Comparison of ENCODE assay signal across 9 mouse cellular contexts in the genomic region with DNA sequence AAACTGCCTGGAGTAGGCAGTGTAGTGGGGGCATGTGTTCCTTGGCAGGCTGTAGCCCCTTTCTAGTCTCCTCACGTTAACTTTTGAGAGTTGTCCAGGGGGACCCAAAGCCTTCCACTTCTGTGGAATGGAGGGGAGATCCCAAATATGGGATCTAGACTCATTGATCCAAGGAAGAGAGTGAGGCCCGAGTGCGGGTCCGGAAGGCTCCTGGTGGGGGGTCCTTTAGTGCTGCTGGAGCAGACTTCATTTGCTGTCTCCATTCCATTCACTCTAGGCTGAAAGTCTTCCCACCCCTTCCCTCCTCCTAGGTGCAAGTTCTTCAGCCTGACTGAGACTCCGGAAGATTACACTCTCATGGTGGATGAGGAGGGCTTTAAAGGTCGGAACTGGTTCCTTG. TPM values are rescaled to one million over a fixed set of nuclear protein-coding genes. Genes with fewer than 3 reads are reported as not detected.
DNase-seq lines count a peak whose midpoint lies in the region; ATAC-seq and TF ChIP-seq lines count a peak whose summit lies in the region.
"Had no signal": no experiment of that assay in that cellular context is flagged by ENCODE, and none has a peak within 500 bp of the region (broad histone marks: within the 10 kb centered on the region; RNA-seq: fewer than 3 reads in every experiment).

No protein-coding gene starts in this region.

- TF ChIP-seq RAD21 in MEL (IDR thresholded peaks at IDR 0.05; ENCODE audit: low read depth, low read length): no peak

- H3K4me2 ChIP-seq in heart, embryonic 16.5 days (ENCODE audit: low read depth, low read length): peak overlapping the region; percentile 96
- peak overlapping the region; percentile 91 for H3K4me2 ChIP-seq in hindbrain, embryonic 11.5 days (replicated peaks; ENCODE audit: low read depth, low read length)
- H3K4me2 ChIP-seq in midbrain, embryonic 11.5 days: peak overlapping the region; percentile 68

- peaks cover 9% of the 10 kb centered on the region for H3K36me3 ChIP-seq in heart, embryonic 16.5 days (ENCODE audit: control insufficient read depth, insufficient read depth)
- H3K36me3 ChIP-seq in MEL (ENCODE audit: control insufficient read depth in 1 of 2, insufficient read depth in 2 of 2, low read length in 2 of 2): peaks cover 0 to 12% of the 10 kb centered on the region in 2 experiments; a peak in 2 of 4 replicates
- H3K36me3 ChIP-seq in hindbrain, embryonic 11.5 days (ENCODE audit: control insufficient read depth, insufficient read depth, low read length): no peaks in the 10 kb centered on the region
- H3K36me3 ChIP-seq in midbrain, embryonic 11.5 days (ENCODE audit: control insufficient read depth, insufficient read depth, low read length): peaks cover 4% of the 10 kb centered on the region; the same call in 1 of the 2 replicates

- DNase-seq in heart, postnatal 4 days: no peak
- peak; percentile 20 for DNase-seq in MEL (ENCODE audit: low read depth, low spot score)
- DNase-seq in hindbrain, embryonic 11.5 days (ENCODE audit: low spot score): no peak
- DNase-seq in midbrain, embryonic 11.5 days (ENCODE audit: low spot score, missing footprints): peak; percentile 90
- no peak for DNase-seq in left cerebral cortex, postnatal 14 days (ENCODE audit: low spot score in 2 of 2)

- intact Hi-C loops in left cerebral cortex, postnatal 14 days (cut with DNase I): loop anchor here (1.0 kb wide), 1 partner anchor 83 kb away; a partner anchor contains a TSS

- peak overlapping the region; percentile 62 for H3K27ac ChIP-seq in heart, embryonic 16.5 days (ENCODE audit: low read length)
- no peak overlapping the region for H3K27ac ChIP-seq in MEL (ENCODE audit: control insufficient read depth, low read depth, low read length)
- H3K27ac ChIP-seq in hindbrain, embryonic 11.5 days (ENCODE audit: low read depth, low read length): no peak overlapping the region
- no peak overlapping the region for H3K27ac ChIP-seq in midbrain, embryonic 11.5 days (ENCODE audit: low read depth, low read length)

- H3K79me2 ChIP-seq in MEL (ENCODE audit: control insufficient read depth, insufficient read depth, low read length, poor library complexity): no peaks in the 10 kb centered on the region; the same call in 1 of the 2 replicates

- no peak for ATAC-seq in heart, embryonic 16.5 days (replicated peaks; ENCODE audit: extremely low read depth, insufficient read depth, low FRiP score)
- no peak for ATAC-seq in hindbrain, embryonic 11.5 days (ENCODE audit: low FRiP score)
- no peak for ATAC-seq in midbrain, embryonic 11.5 days (ENCODE audit: low FRiP score)
- ATAC-seq in megakaryocyte progenitor cell, adult 5-6 weeks (replicated peaks; ENCODE audit: poor library complexity): no peak
- ATAC-seq in megakaryocyte-erythroid progenitor cell, adult 5-6 weeks (replicated peaks; ENCODE audit: low FRiP score, low TSS enrichment, poor library complexity, severe bottlenecking): no peak

- H3K9ac ChIP-seq in heart, embryonic 16.5 days (ENCODE audit: low read length): peak overlapping the region; percentile 77
- H3K9ac ChIP-seq in MEL (ENCODE audit: control insufficient read depth, low read depth, low read length, poor library complexity, severe bottlenecking): peak overlapping the region; percentile 61
- H3K9ac ChIP-seq in hindbrain, embryonic 11.5 days (ENCODE audit: low read depth, low read length): no peak overlapping the region
- H3K9ac ChIP-seq in midbrain, embryonic 11.5 days (ENCODE audit: low read length): peak overlapping the region; percentile 35; the same call in 1 of the 2 replicates

- TF ChIP-seq POLR2A in MEL (IDR thresholded peaks at IDR 0.05; ENCODE audit: control insufficient read depth in 1 of 2, insufficient read depth in 1 of 2, low read depth in 1 of 2, low read length in 2 of 2, poor library complexity in 1 of 2): no peak

- H3K27me3 ChIP-seq in heart, embryonic 16.5 days (ENCODE audit: control insufficient read depth, insufficient read depth, low read length): no peaks in the 10 kb centered on the region
- H3K27me3 ChIP-seq in MEL (ENCODE audit: control insufficient read depth in 1 of 2, insufficient read depth in 2 of 2, low read length in 2 of 2): no peaks in the 10 kb centered on the region
- peaks cover 8% of the 10 kb centered on the region for H3K27me3 ChIP-seq in hindbrain, embryonic 11.5 days (ENCODE audit: control insufficient read depth, insufficient read depth, low read length)
- H3K27me3 ChIP-seq in midbrain, embryonic 11.5 days (ENCODE audit: control insufficient read depth, insufficient read depth, low read length): peaks cover 18% of the 10 kb centered on the region
- H3K27me3 ChIP-seq: Patski had no signal

- no peak for TF ChIP-seq EP300 in MEL (IDR thresholded peaks at IDR 0.05; ENCODE audit: low read depth in 1 of 2, low read length in 2 of 2)

- no peaks in the 10 kb centered on the region for H3K9me3 ChIP-seq in heart, embryonic 16.5 days (replicated peaks; ENCODE audit: control insufficient read depth, low read length)
- no peaks in the 10 kb centered on the region for H3K9me3 ChIP-seq in MEL (replicated peaks; ENCODE audit: insufficient read depth, low read length)
- no peaks in the 10 kb centered on the region for H3K9me3 ChIP-seq in hindbrain, embryonic 11.5 days (ENCODE audit: control insufficient read depth, low read length)
- no peaks in the 10 kb centered on the region for H3K9me3 ChIP-seq in midbrain, embryonic 11.5 days (ENCODE audit: control insufficient read depth, low read length)

- H3K4me1 ChIP-seq in heart, embryonic 16.5 days (ENCODE audit: control insufficient read depth, insufficient read depth, low read length): peaks cover 13% of the 10 kb centered on the region
- peaks cover 2 to 20% of the 10 kb centered on the region in 2 experiments; a peak in 3 of 4 replicates for H3K4me1 ChIP-seq in MEL (ENCODE audit: control insufficient read depth in 1 of 2, insufficient read depth in 2 of 2, low read length in 2 of 2)
- peaks cover 2% of the 10 kb centered on the region; the same call in 1 of the 2 replicates for H3K4me1 ChIP-seq in hindbrain, embryonic 11.5 days (replicated peaks; ENCODE audit: control insufficient read depth, insufficient read depth, low read length)
- peaks cover 5% of the 10 kb centered on the region; the same call in 1 of the 2 replicates for H3K4me1 ChIP-seq in midbrain, embryonic 11.5 days (ENCODE audit: control insufficient read depth, insufficient read depth, low read length)

- peak overlapping the region; percentile 67 for H3K4me3 ChIP-seq in heart, embryonic 16.5 days (ENCODE audit: low read length)
- peak overlapping the region; percentile 54 to 68 for H3K4me3 ChIP-seq in MEL (ENCODE audit: control insufficient read depth in 1 of 2, insufficient read depth in 1 of 2, low read depth in 2 of 2, low read length in 2 of 2)
- H3K4me3 ChIP-seq in hindbrain, embryonic 11.5 days (ENCODE audit: low read depth, low read length): peak overlapping the region; percentile 44
- H3K4me3 ChIP-seq in midbrain, embryonic 11.5 days (ENCODE audit: low read depth, low read length): peak overlapping the region; percentile 28

- no peak for TF ChIP-seq CTCF in MEL (IDR thresholded peaks at IDR 0.05 in 2 of 3, conservative IDR thresholded peaks at IDR 0.05 in 1 of 3; ENCODE audit: control insufficient read depth in 1 of 3, insufficient read depth in 1 of 3, low read depth in 2 of 3, low read length in 3 of 3, poor library complexity in 1 of 3, severe bottlenecking in 1 of 3)

- WGBS in heart, embryonic 16.5 days: 16% methylated on average over 6 of the region's 6 CpGs
- WGBS in hindbrain, embryonic 11.5 days: 6% methylated on average over 6 of the region's 6 CpGs
- WGBS in midbrain, embryonic 11.5 days: 3% methylated on average over 6 of the region's 6 CpGs

RNA-seq across cellular contexts. Expression of a gene that starts 0.6 kb away (rescaled TPM):
- 10.0 and 14.0 TPM in 2 replicates for polyA plus RNA-seq in heart, embryonic 16.5 days (2015; fragmentation: Nextera tagmentation; extraction: Ambion mirVana)
- 1 to 10 TPM; 4.7 to 5.1 TPM for total RNA-seq in heart, postnatal 4 days (2021)
- 6.6 and 7.1 TPM in 2 replicates for total RNA-seq in MEL (2012; rRNA removed)
- 10 to 100 TPM in 1 of 2 experiments, not detected in 1; 11.8 TPM for polyA plus RNA-seq in MEL (2012; ENCODE audit: insufficient read depth in 1 of 2, insufficient read length in 2 of 2, low read depth in 1 of 2, low replicate concordance in 2 of 2, missing spikeins in 1 of 2)
- 2.1 and 3.4 TPM in 2 replicates for polyA plus RNA-seq in hindbrain, embryonic 11.5 days (2014; fragmentation: Nextera tagmentation; extraction: Ambion mirVana)
- 2.5 and 2.7 TPM in 2 replicates for polyA plus RNA-seq in midbrain, embryonic 11.5 days (2014; fragmentation: Nextera tagmentation; extraction: Ambion mirVana)
- 0.59 and 0.61 TPM in 2 replicates for total RNA-seq in megakaryocyte progenitor cell, adult 5-6 weeks (2015)
- 0.42 and 0.47 TPM in 2 replicates for total RNA-seq in megakaryocyte progenitor cell, adult 5-6 weeks (2017)
- 1.2 TPM in 1 of 2 replicates, not detected in the other for total RNA-seq in megakaryocyte-erythroid progenitor cell, adult 5-6 weeks (2014; fragmentation: Nextera tagmentation)
- 0.15 TPM in 1 of 2 replicates, not detected in the other for total RNA-seq in megakaryocyte-erythroid progenitor cell, adult 5-6 weeks (2017)
- total RNA-seq in left cerebral cortex, postnatal 14 days (2021): 1 to 10 TPM; 4.3 to 4.9 TPM

RNA-seq across cellular contexts. Expression of a gene that starts 17.6 kb away (rescaled TPM):
- 0.21 and 0.33 TPM in 2 replicates for polyA plus RNA-seq in heart, embryonic 16.5 days (2015; fragmentation: Nextera tagmentation; extraction: Ambion mirVana)
- under 1 TPM in 1 of 2 experiments, not detected in 1; 0.14 TPM for total RNA-seq in heart, postnatal 4 days (2021)
- total RNA-seq in MEL (2012; rRNA removed): 11.2 and 15.4 TPM in 2 replicates
- polyA plus RNA-seq in MEL (2012; ENCODE audit: insufficient read depth in 1 of 2, insufficient read length in 2 of 2, low read depth in 1 of 2, low replicate concordance in 2 of 2, missing spikeins in 1 of 2): 10 to 100 TPM in 1 of 2 experiments, not detected in 1; 10.6 TPM
- not detected in 2 replicates for polyA plus RNA-seq in hindbrain, embryonic 11.5 days (2014; fragmentation: Nextera tagmentation; extraction: Ambion mirVana)
- polyA plus RNA-seq in midbrain, embryonic 11.5 days (2014; fragmentation: Nextera tagmentation; extraction: Ambion mirVana): not detected in 2 replicates
- total RNA-seq in megakaryocyte progenitor cell, adult 5-6 weeks (2015): 11.4 and 20.2 TPM in 2 replicates
- 8.4 and 26.8 TPM in 2 replicates for total RNA-seq in megakaryocyte progenitor cell, adult 5-6 weeks (2017)
- total RNA-seq in megakaryocyte-erythroid progenitor cell, adult 5-6 weeks (2014; fragmentation: Nextera tagmentation): 3.3 and 5.6 TPM in 2 replicates
- 5.3 and 7.2 TPM in 2 replicates for total RNA-seq in megakaryocyte-erythroid progenitor cell, adult 5-6 weeks (2017)
- not detected for total RNA-seq in left cerebral cortex, postnatal 14 days (2021)
- polyA plus RNA-seq: Patski had no signal

RNA-seq across cellular contexts. Expression of a gene that starts 32.0 kb away (rescaled TPM):
- 19.4 and 20.9 TPM in 2 replicates for polyA plus RNA-seq in heart, embryonic 16.5 days (2015; fragmentation: Nextera tagmentation; extraction: Ambion mirVana)
- 10 to 100 TPM; 10.9 to 11.8 TPM for total RNA-seq in heart, postnatal 4 days (2021)
- 26.3 and 27.4 TPM in 2 replicates for total RNA-seq in MEL (2012; rRNA removed)
- 10 to 100 TPM in 1 of 2 experiments, not detected in 1; 23.0 TPM for polyA plus RNA-seq in MEL (2012; ENCODE audit: insufficient read depth in 1 of 2, insufficient read length in 2 of 2, low read depth in 1 of 2, low replicate concordance in 2 of 2, missing spikeins in 1 of 2)
- 13.8 and 17.6 TPM in 2 replicates for polyA plus RNA-seq in hindbrain, embryonic 11.5 days (2014; fragmentation: Nextera tagmentation; extraction: Ambion mirVana)
- 14.6 and 17.3 TPM in 2 replicates for polyA plus RNA-seq in midbrain, embryonic 11.5 days (2014; fragmentation: Nextera tagmentation; extraction: Ambion mirVana)
- 1.9 and 2.7 TPM in 2 replicates for total RNA-seq in megakaryocyte progenitor cell, adult 5-6 weeks (2015)
- total RNA-seq in megakaryocyte progenitor cell, adult 5-6 weeks (2017): 4.3 and 8.0 TPM in 2 replicates
- total RNA-seq in megakaryocyte-erythroid progenitor cell, adult 5-6 weeks (2014; fragmentation: Nextera tagmentation): 5.9 and 8.0 TPM in 2 replicates
- total RNA-seq in megakaryocyte-erythroid progenitor cell, adult 5-6 weeks (2017): 1.8 and 2.2 TPM in 2 replicates
- 10 to 100 TPM; 32.9 to 33.2 TPM for total RNA-seq in left cerebral cortex, postnatal 14 days (2021)

RNA-seq across cellular contexts. Expression of a gene that starts 38.7 kb away (rescaled TPM):
- polyA plus RNA-seq in heart, embryonic 16.5 days (2015; fragmentation: Nextera tagmentation; extraction: Ambion mirVana): 0.15 and 0.20 TPM in 2 replicates
- 1 to 10 TPM; 1.8 to 2.0 TPM for total RNA-seq in heart, postnatal 4 days (2021)
- 0.10 and 0.27 TPM in 2 replicates for total RNA-seq in MEL (2012; rRNA removed)
- polyA plus RNA-seq in MEL (2012; ENCODE audit: insufficient read depth in 1 of 2, insufficient read length in 2 of 2, low read depth in 1 of 2, low replicate concordance in 2 of 2, missing spikeins in 1 of 2): under 1 TPM in 1 of 2 experiments, not detected in 1; 0.31 TPM
- not detected in 2 replicates for polyA plus RNA-seq in hindbrain, embryonic 11.5 days (2014; fragmentation: Nextera tagmentation; extraction: Ambion mirVana)
- not detected in 2 replicates for polyA plus RNA-seq in midbrain, embryonic 11.5 days (2014; fragmentation: Nextera tagmentation; extraction: Ambion mirVana)
- total RNA-seq in megakaryocyte progenitor cell, adult 5-6 weeks (2015): 0.12 and 1.4 TPM in 2 replicates
- 0.20 and 0.37 TPM in 2 replicates for total RNA-seq in megakaryocyte progenitor cell, adult 5-6 weeks (2017)
- not detected in 2 replicates for total RNA-seq in megakaryocyte-erythroid progenitor cell, adult 5-6 weeks (2014; fragmentation: Nextera tagmentation)
- 0.30 and 0.33 TPM in 2 replicates for total RNA-seq in megakaryocyte-erythroid progenitor cell, adult 5-6 weeks (2017)
- under 1 TPM; 0.15 to 0.59 TPM for total RNA-seq in left cerebral cortex, postnatal 14 days (2021)

RNA-seq across cellular contexts. Expression of a gene that starts 58.5 kb away (rescaled TPM):
- 31.1 and 34.1 TPM in 2 replicates for polyA plus RNA-seq in heart, embryonic 16.5 days (2015; fragmentation: Nextera tagmentation; extraction: Ambion mirVana)
- 10 to 100 TPM; 56.6 to 56.9 TPM for total RNA-seq in heart, postnatal 4 days (2021)
- total RNA-seq in MEL (2012; rRNA removed): 64.9 and 77.0 TPM in 2 replicates
- polyA plus RNA-seq in MEL (2012; ENCODE audit: insufficient read depth in 1 of 2, insufficient read length in 2 of 2, low read depth in 1 of 2, low replicate concordance in 2 of 2, missing spikeins in 1 of 2): 100 to 1,000 TPM in 1 of 2 experiments, 10 to 100 TPM in 1; 32.1 to 101 TPM
- polyA plus RNA-seq in hindbrain, embryonic 11.5 days (2014; fragmentation: Nextera tagmentation; extraction: Ambion mirVana): 80.7 and 81.1 TPM in 2 replicates
- polyA plus RNA-seq in midbrain, embryonic 11.5 days (2014; fragmentation: Nextera tagmentation; extraction: Ambion mirVana): 92.1 and 93.6 TPM in 2 replicates
- 64.8 and 65.7 TPM in 2 replicates for total RNA-seq in megakaryocyte progenitor cell, adult 5-6 weeks (2015)
- 35.3 and 40.0 TPM in 2 replicates for total RNA-seq in megakaryocyte progenitor cell, adult 5-6 weeks (2017)
- 74.9 and 93.2 TPM in 2 replicates for total RNA-seq in megakaryocyte-erythroid progenitor cell, adult 5-6 weeks (2014; fragmentation: Nextera tagmentation)
- 42.5 and 64.9 TPM in 2 replicates for total RNA-seq in megakaryocyte-erythroid progenitor cell, adult 5-6 weeks (2017)
- total RNA-seq in left cerebral cortex, postnatal 14 days (2021): 10 to 100 TPM; 68.8 to 78.6 TPM

Comparison
In these comparisons a context has a peak if more than half of its experiments do, and no peak if none do; other contexts are left out.
1. DNase-seq: peak in MEL (single experiment) and midbrain, embryonic 11.5 days (single experiment); none in heart, postnatal 4 days (single experiment), hindbrain, embryonic 11.5 days (single experiment) and left cerebral cortex, postnatal 14 days (0 of 2).
2. Peak in every context shown above with its lines, with median percentiles within 50 percentile points of each other: H3K4me2 ChIP-seq and H3K4me3 ChIP-seq.